Mouse (Mus musculus): ENCODE measurements around the gene Nat8l.

The Nat8l gene

GRCm38 (mm10) chr5:34004618-34005017 lies 8.8 kb downstream of the Nat8l start:
- DNase-seq (ENCODE audit: low spot score), result no peak

GRCm38 (mm10) chr5:34006832-34007231 lies 11.0 kb downstream of the Nat8l start:
- DNase-seq (ENCODE audit: low spot score), result no peak

- no peak for DNase-seq (ENCODE audit: low spot score)
Measured at GRCm38 (mm10) chr5:34007392-34007941, 11.7 kb downstream of the Nat8l start.

GRCm38 (mm10) chr5:34014652-34015051 lies 18.9 kb downstream of the Nat8l start:
- DNase-seq (ENCODE audit: low spot score), result no peak

GRCm38 (mm10) chr5:34018968-34019367 lies 23.2 kb downstream of the Nat8l start:
- no peak for DNase-seq (ENCODE audit: low spot score)

- DNase-seq (ENCODE audit: low spot score), result no peak
Measured at GRCm38 (mm10) chr5:34030101-34030500, 34.3 kb downstream of the Nat8l start.

- no peak for DNase-seq (ENCODE audit: low spot score)
Measured at GRCm38 (mm10) chr5:34031022-34031421, 35.2 kb downstream of the Nat8l start.

GRCm38 (mm10) chr5:34032520-34032919 lies 36.7 kb downstream of the Nat8l start:
- no peak for DNase-seq (ENCODE audit: low spot score)
